Mouse (Mus musculus): Measurements from ENCODE around the gene Bnc1. TPM values are rescaled to one million over a fixed set of nuclear protein-coding genes. Genes with fewer than 3 reads are reported as not detected.

The Bnc1 gene
- total RNA-seq, 2 experiments from 2014 or later = 1.5 to 1.9 TPM

DNA sequence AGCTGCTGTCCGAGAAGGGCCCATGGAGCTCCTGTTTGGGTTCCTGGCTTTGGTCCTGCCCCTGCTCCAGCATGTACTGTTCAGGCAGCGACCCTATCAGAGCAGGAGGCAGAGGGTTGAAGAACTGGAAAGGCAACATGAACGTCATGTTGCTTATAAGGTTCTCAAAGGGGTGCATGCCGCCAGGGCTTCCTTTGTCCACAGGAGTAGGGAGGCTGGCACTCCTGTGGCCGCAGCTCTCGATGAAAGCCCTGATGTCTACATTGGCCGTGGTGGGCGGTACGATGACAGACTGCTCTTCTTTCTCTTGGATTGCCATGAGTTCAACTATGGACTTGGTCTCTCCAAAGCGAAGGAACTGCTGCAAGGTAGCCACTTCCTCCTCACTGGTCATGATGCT lies 17.5 kb downstream of the Bnc1 start:
- intact Hi-C loops (cut with DNase I) = no loop called here
- no peak for DNase-seq

DNA sequence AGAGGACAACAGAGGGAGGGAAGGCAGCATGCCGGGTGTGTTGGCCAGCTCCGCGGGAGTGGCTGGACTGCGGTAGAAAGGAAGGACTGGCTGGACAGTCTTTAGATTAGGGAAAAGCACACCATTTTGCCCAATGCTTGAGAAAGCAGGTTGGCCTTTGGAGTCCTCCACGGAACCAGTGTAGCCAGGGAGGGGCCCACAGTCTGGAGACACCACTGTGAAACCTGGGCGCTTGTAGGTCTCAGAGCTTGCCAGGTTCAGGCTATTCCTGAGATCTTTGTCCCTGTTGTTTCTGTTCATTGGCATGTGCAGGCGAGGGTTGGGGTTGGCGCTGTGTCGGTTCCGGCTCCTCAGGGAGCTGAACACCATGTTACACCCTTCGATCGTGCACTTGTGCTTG lies 18.2 kb downstream of the Bnc1 start:
- intact Hi-C loops (cut with DNase I) = no loop called here

DNA sequence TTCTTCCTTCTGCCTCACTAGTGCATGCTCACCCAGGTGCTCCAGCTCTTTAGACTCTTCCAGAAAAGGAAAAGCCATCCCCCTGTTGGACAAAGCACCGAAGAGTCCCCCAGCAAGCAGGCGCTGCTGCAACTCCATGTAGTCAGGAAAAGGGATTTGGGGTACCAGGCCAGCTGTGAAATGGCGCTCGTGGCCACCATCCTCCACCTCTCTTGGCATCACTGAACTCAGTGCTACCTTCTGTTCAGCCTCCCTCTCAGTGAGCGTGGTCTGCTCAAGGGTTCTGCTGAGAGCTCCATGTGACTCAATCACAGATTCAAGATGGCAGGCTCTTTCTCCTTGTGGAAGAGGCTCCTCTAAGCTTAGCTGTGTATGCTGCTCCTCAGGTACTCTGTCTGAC lies 18.8 kb downstream of the Bnc1 start:
- intact Hi-C loops (cut with DNase I) = no loop called here
- no peak for DNase-seq

More for the DNA sequence above, 18.2 kb downstream of the Bnc1 start:
- DNase-seq = no peak

DNA sequence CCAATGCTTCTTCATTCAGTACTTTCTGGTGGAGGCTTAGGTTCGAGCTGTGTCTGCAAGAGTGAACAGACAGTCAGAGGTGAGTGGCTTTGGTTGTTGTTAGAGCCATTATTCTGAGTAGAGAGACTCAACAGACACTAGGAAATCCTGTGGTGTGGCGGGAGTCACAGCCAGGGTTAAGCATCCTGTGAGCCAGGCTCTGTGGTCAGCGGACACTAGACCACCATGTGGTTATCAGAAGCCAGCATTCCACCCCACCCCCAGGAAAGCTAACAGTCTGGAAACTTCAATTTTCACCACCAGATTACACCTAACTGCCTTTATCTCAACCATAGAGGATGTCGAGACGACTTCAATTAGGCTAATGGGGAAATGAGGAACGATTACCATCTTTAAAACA lies 23.1 kb downstream of the Bnc1 start:
- DNase-seq = no peak

DNA sequence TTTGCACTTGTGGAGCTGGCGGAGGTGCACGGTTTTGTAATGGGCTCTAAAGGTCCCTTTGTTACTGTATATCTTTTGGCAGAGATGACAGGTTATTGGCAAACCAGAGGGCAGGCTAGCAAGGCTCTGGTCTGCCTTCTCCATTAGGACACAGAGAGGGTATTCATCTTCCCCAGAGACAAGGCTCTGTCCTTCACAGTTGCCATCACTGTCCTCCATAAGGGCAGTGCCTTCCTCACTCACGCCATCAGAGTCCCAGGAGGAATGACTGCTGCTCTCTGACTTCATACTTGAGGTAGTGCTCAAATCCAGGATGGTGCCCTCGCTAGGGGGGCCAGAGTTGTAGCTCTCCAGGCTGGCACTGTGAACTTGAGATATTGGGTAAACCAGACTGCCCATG lies 23.6 kb downstream of the Bnc1 start:
- no peak for DNase-seq
- intact Hi-C loops (cut with DNase I) = no loop called here

More for the DNA sequence above, 23.1 kb downstream of the Bnc1 start:
- intact Hi-C loops (cut with DNase I) = no loop called here

DNA sequence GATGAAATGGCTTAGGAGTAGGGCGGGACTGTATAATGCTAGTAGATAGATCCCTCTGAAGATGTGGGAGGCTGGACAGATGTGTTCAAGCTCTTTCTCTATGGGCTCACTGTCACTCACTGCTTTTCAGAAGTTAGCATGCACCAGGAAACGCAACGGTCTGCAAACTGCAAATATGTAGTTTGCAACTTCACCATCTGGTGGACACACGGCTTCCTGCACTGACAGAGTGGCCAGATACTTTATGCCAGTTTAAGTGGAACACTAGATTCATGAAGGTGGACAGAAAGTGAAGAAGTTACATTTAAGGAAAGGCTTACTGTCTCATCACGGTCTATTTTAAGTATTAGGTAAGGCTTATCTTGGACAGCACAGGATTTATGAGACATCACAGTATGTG lies 25.9 kb downstream of the Bnc1 start:
- no peak for DNase-seq
- intact Hi-C loops (cut with DNase I) = no loop called here

DNA sequence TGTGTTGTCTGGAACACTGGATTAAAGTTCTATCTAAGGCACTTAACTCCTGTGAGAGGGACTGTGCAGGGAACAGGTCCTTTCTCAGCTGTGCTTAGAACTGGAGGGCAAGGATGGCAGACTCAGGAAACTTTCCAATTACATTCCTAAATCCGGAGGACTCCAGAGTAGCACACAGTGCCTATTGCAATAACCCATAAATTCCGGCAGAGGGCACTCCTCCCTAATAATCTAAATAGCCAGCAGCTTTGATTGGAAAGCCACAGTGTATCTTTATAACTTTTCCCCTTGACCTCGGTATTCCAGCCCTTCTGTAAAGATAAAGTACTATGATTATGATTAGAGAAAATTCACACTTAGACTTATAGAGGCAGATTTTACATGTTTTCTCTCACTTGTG lies 32.4 kb downstream of the Bnc1 start:
- DNase-seq = peak in 1 of 2 experiments; percentile 22

DNA sequence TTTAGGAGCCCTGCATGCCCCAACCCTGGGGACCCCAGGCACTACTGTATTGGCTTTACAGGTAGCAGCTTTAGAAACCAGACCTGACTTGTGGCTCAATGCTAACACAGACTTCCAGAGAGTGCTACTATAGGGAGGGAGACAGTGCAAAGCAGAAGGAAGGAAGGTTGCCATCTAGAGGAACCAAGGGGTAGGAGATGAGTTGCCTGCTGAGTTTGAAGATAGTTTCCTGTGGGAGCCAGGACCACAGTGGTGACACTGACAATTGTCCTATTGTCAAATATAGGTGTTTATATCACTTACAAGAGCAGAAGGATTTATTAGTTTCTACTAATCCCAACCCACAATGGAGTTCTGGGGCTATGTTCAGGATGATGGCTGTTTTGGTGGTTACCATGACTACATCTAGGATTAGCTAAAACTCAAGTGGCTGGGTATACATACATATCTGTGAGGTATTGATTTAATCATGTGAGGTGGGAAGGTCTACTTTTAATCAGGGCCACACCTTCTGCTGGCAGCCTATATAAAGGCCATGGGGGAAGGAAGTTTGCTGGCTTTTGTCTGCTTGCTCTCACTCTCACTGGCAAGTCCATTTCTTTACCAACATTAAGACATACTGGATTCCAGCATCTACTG lies 37.8 kb downstream of the Bnc1 start:
- intact Hi-C loops (cut with DNase I) = loop anchor here (1.0 to 5.0 kb wide), 2 partner anchors 87 to 165 kb away; partner anchors contain the start of gene 3110040N11Rik

More for the DNA sequence above, 32.4 kb downstream of the Bnc1 start:
- intact Hi-C loops (cut with DNase I) = loop anchor here (1.0 to 2.0 kb wide), 3 partner anchors 160 to 313 kb away; no protein-coding TSS in a partner anchor

DNA sequence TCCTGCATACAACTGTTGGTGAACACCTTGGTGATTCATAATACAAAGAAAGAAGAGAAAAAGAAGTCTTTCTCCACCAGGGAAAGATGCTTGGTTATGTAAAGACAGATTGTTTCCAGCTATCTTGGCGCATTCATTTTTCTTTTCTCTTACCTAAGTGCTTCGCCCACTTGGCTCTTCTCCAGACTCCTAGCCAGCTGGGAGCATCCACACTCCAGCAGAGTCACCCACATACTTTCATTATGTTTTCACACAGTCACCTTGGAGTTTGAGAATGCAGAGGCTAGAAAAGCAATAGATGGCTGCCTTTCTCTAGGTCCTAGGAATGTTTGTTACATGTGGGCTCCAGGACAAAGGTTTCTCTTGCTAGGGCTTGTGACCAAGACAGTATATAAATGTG lies 41.6 kb downstream of the Bnc1 start:
- intact Hi-C loops (cut with DNase I) = loop anchor here (5.0 kb wide), 1 partner anchor 83 kb away; no protein-coding TSS in a partner anchor
- DNase-seq = no peak

More for the DNA sequence above, 37.8 kb downstream of the Bnc1 start:
- no peak for DNase-seq

DNA sequence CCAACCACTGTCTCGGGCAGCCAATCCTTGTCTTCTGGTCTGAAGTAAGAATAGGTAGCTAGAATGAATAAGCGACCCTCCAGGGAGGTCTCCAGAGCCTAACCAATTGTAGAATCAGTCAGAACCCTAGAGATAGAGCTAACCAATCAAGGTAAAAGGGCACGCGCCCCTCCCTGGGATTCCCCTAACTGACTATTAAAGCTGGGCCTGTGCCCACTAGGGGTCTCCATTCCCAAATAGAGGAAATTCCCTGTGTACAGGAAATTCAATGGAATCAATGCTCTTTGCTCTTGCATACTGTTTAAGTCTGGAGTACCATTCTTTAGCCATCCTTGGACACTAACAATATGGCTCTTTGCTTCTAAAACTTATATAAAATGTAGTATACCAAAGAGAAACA lies 46.7 kb downstream of the Bnc1 start:
- no peak for DNase-seq
- intact Hi-C loops (cut with DNase I) = no loop called here

DNA sequence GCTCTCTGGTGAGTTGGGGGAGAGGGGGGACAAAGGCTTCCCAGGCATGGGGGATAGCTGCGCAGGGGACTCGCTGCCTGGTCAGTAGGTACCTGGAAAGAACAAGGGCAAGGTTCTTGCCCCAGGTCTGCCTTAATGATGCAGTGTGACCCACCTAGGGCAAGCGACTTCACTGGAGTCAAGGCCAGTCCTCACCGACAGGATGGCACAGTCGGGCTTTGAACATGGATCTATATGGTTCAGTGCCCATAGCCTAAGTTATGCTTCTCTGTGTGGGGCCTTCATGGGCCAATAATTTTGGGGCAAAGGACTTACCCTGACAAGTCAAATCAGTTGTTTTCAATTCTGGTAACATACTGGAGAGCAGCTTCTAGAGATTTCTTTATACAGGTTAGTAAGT lies 57.3 kb downstream of the Bnc1 start:
- intact Hi-C loops (cut with DNase I) = loop anchor here (5.0 to 10.0 kb wide), 2 partner anchors 68 to 360 kb away; partner anchors contain the start of gene Whamm
- no peak for DNase-seq

DNA sequence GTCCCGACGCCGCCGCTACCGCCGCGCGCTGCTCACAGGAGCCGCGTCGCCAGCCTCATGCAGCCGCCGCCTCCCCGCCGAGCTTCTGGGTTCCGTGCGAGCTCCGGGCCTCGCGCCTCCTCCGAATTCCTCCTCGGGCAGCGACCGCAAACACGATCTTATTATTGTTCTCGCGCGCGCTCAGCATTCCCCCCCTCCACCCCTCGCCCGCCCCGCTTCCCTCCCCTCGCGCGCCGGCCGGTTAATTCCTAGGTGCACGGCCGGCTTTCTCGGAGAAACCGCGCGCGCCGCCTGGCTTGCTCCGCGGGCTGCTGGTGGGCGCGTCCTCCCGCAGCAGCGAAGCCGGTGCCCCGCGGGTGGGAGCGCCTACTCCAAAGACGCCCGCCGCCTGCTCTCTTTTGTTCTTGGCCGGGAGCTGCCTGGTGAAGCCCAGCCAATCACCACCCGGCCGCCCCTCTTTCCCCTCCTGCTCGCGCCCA lies 57.8 kb downstream of the Bnc1 start, which contains the start of gene Hdgfl3:
Gene Hdgfl3 (minus strand): TSS at position 207 of the 479 bp plus-strand sequence.
- intact Hi-C loops (cut with DNase I) = loop anchor here (5.0 to 10.0 kb wide), 2 partner anchors 67 to 360 kb away; partner anchors contain the start of gene Whamm
- peak; percentile 77 to 81 for DNase-seq

DNA sequence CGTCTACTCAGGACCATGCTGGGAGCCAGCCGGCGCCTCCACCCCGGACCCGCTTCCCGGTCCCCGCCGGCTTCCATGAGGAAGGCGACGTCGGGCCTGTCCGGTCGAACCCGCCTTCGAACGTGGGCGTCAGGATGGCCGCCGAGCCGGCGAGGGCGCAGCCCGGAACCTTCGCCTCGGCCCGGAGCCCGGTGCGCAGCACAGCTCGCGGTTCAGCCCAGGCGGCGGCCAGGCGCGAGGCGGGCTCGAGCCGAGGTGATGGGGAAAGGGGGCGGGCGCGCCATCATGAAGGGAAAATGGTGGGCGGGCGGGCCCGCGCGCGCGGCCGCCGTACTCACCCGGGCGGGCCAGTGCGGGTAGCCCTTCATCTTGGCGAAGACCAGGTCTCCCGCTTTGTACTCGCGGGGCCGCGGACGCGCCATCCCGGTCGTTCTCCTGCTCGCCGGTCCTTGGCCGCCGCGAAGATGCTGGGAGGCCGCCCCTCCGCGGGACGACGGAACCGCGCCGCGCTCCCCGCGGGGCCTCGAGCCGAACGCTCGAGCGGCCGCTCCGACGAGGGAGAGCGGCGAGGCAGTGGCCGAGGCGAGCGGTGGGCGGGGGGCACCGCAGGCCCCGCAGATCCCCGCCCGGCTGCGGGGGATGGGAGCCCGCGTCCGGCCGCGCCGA lies 58.4 kb downstream of the Bnc1 start:
- DNase-seq = peak; percentile 69 to 74
- intact Hi-C loops (cut with DNase I) = loop anchor here (1.0 to 10.0 kb wide), 3 partner anchors 66 to 359 kb away; partner anchors contain the start of genes Btbd1 and Whamm

DNA sequence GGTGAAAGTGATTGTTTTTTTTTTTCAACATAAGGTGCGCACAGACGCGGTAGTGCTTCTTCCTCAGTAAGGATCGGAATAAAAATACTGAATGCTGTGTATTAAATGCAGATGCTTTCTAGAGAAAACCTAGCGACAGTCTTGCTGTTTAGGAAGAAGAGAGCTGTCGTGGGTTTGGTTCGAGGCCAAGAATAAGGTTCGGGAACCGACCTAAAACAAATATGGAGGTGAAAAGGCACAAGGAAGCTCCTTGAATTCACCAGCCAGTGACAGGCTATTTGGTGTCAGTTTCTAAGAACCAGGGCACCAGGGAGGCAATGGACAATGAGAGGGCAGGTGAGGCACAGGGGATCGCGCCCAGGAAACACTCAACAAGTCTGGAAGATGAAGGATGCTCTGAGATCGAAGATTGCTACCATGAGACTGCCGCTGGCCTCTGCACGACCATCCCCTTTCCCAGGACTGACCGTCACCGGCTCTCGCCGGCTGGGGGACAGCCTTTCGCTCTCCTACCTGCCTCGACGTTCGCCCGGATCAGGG lies 59.0 kb downstream of the Bnc1 start:
- no peak for DNase-seq
- intact Hi-C loops (cut with DNase I) = loop anchor here (1.0 to 10.0 kb wide), 3 partner anchors 66 to 358 kb away; partner anchors contain the start of genes Btbd1 and Whamm

DNA sequence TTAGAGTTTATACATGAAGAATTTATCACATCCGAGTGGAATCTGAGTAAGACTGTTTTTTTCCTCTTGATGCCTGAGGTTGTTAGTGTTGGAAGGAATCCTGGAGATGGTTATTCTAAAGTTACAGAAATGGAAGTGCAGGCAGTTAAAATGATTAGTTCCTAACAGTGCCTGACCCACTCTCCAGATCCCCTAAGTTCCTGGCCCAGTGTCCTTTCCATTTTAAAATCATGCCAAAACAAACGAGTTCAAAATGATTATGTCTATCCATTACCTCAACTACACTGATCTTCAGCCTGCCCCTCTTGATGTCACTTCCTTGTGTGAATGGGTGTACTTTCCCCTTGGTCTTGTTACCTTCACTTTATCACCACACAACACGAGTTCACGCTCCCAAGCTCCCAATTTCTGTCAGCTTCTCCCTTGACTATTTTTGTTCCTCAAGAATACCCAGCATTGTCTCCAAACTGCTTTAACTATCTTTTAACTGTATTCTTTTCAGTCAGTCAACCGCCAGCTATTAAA lies 59.5 kb downstream of the Bnc1 start:
- intact Hi-C loops (cut with DNase I) = loop anchor here (1.0 to 10.0 kb wide), 3 partner anchors 65 to 358 kb away; partner anchors contain the start of genes Btbd1 and Whamm
- no peak for DNase-seq

DNA sequence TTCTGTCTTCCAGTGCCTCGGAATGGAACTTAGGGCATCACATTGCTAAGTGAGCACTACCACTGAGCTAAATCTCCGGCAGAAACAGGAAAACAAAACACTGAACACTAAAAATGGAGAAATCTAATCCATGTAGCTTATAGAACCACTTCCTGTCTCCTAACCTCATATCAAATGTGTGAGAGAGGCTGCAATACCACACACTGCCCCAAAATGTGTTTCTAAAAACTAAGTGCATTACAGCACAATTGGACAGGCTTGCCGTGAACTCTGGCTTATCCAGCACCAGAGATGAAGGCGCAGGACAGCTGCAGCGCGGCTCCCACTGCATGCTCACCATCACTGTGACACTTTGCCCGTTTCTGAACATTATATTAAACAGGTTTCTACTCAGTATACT lies 63.1 kb downstream of the Bnc1 start:
- intact Hi-C loops (cut with DNase I) = no loop called here

DNA sequence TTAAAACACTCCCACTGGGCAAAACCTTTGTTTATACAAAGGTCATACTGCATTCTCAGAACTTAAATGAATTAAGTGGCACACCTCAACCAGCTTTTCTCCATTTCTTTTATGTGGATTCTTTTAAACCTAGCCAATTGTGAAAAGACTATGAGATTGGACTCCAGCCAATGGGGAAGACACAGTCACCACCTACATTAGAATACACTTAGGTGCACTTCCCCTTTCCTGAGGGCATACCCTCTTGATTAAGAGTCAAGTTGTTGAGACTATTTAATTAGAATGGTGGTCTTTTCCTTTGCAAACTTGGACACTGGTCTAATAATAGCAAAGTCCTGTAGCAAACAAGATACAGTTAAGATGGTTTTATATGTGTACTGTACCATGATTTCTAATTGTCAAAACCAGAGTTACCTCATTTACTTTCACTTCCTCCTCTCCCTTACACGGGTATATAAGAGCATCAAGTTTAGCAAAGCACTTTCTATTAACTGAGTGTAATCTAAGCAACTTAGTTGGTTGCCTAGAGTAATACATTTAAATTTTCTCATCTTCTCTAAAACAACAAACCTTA lies 70.6 kb downstream of the Bnc1 start:
- intact Hi-C loops (cut with DNase I) = no loop called here
- no peak for DNase-seq

More for the DNA sequence above, 63.1 kb downstream of the Bnc1 start:
- DNase-seq = no peak

DNA sequence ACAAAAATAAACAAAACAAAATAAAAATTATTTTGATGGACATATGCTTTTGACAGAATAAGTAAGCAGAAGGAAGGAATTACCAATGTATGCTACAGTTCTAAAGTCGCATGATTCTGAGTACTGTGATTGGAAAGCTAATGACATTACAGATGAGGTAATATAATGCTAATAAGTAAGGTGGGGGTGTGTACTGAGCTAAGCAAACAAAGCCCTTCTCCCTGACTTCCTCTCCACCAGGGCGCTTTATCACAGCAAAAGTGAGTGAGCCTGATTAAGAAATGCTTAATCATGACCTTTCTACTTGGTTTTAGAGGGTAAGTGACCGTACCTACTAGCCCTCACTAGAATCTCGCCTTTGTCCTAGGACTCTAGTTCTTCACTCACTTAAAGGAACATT lies 71.8 kb downstream of the Bnc1 start:
- no peak for DNase-seq
- intact Hi-C loops (cut with DNase I) = no loop called here

DNA sequence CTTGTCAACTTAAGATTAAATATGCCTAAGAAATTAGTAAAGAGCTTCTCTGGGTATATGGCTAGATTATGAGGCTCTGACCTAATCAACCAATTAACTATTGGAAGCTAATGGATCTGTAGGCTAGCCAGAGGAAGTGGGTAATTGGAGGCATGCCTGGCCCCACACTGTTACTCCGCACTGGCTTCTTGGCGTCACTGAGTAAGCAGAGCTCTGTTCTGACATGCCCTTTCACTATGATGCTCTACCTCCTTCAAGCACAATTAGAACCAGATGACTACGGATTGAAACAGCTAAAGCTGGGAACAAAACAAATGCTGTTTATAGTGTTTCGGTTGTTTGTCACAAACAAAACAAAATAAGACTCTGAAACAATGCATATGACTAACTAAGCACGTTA lies 73.8 kb downstream of the Bnc1 start:
- intact Hi-C loops (cut with DNase I) = no loop called here
- no peak for DNase-seq

Measured in heart, postnatal 36 days (tissue).